Mouse (Mus musculus): ENCODE data around the gene Dscaml1. TPM values are rescaled to one million over a fixed set of nuclear protein-coding genes. Genes with fewer than 3 reads are reported as not detected.

The Dscaml1 gene
- polyA plus RNA-seq, 1 experiment: not detected

DNA sequence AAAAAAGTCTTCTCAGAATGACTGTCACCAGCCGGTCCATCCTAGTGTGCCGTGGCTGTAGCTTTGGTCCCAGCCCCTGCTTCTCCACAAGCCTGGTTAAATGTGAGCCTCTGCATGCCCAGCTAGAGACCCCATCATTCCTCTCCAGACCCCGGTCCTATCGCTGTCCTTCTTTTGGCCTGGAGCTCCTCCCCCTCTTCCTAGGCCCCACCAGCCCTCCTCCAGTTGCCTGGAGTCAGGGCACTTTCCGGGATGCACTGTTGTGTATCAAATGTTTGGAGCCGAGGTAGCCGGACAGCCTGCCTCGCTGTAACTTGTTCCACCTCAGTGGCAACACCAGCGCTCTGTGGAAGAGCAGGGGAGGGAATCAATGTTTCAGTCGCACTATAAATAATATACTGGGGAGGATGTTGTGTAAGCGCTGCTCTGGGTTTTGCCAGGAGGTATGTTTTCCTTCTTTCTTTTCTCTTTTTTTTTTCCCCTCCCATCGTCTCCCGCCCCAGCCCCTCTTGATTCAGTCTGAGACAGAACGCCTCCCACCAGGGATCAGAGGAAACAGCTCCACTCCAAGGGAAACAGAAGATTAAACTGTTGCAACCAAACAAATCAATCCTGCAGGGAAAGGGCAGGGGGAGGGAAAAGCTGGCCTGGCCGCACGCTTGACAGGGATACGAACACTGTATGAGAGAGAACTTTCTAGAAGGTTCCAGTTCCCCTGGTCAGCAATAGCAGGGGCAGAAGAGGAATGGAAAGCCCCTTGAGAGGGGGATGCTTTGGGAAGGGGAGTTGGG lies 128.8 kb downstream of the Dscaml1 start:
- TF ChIP-seq POLR2A (IDR thresholded peaks at IDR 0.05; ENCODE audit: borderline replicate concordance, control insufficient read depth, low read depth, low read length): no peak
- no peak for TF ChIP-seq CTCF (IDR thresholded peaks at IDR 0.05; ENCODE audit: control insufficient read depth, insufficient read depth, low read length)
- peaks cover 1% of the 10 kb centered on the region; the same call in 1 of the 2 replicates for H3K4me1 ChIP-seq (ENCODE audit: control insufficient read depth, insufficient read depth, low read length)
- no peak overlapping the region for H3K4me3 ChIP-seq (replicated peaks; ENCODE audit: control insufficient read depth, low read depth, low read length)
- H3K27ac ChIP-seq (ENCODE audit: control insufficient read depth, insufficient read depth, low read depth, low read length, poor library complexity): no peak overlapping the region
- WGBS: 41% methylated on average over 17 of the region's 17 CpGs

DNA sequence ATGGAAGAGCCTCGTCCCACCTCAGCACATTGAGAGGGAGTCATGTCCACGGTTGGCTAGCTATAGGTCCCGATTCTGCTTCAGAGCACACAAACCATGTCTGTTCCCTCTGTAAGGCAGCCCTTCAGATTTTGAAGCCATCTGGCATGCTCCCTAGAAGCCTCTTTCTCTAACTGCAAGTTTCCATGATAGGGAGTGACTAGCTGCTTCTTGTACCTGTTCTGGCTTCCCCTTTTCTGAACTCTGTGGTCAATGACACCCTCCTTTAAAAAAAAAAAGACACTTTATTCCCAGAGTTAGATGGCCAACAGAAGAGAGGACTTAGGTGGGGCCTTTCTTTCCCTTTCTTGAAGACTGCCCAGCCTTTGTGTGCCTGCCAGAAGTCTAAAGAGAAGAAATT lies 130.5 kb downstream of the Dscaml1 start:
- no peak overlapping the region for H3K27ac ChIP-seq (ENCODE audit: control insufficient read depth, insufficient read depth, low read depth, low read length, poor library complexity)
- no peak overlapping the region for H3K4me3 ChIP-seq (replicated peaks; ENCODE audit: control insufficient read depth, low read depth, low read length)
- WGBS: 54% methylated on average over 3 of the region's 3 CpGs
- H3K4me1 ChIP-seq (ENCODE audit: control insufficient read depth, insufficient read depth, low read length): peaks cover 1% of the 10 kb centered on the region; the same call in 1 of the 2 replicates
- no peak for TF ChIP-seq POLR2A (IDR thresholded peaks at IDR 0.05; ENCODE audit: borderline replicate concordance, control insufficient read depth, low read depth, low read length)
- TF ChIP-seq CTCF (IDR thresholded peaks at IDR 0.05; ENCODE audit: control insufficient read depth, insufficient read depth, low read length): no peak

DNA sequence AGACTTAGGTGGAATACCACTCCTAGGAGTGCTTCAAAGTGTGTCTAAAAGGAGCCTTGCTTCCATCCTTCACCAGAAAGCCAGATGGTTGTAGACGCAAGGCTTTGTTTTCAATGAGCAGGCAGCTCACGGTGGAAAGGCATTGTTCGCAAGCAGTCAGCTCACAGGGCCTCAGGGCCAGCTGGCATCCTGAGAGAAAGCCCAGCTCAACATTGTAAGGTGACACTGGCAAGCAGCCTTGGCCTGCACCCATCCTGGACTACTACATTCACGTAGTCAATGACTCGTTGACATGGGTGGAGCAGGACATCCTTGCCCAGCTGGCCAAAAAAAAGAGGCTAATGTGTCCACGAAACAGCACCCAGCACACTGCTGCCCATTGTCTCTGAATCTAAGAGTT lies 134.6 kb downstream of the Dscaml1 start:
- no peaks in the 10 kb centered on the region; the same call in 1 of the 2 replicates for H3K4me1 ChIP-seq (ENCODE audit: control insufficient read depth, insufficient read depth, low read length)

DNA sequence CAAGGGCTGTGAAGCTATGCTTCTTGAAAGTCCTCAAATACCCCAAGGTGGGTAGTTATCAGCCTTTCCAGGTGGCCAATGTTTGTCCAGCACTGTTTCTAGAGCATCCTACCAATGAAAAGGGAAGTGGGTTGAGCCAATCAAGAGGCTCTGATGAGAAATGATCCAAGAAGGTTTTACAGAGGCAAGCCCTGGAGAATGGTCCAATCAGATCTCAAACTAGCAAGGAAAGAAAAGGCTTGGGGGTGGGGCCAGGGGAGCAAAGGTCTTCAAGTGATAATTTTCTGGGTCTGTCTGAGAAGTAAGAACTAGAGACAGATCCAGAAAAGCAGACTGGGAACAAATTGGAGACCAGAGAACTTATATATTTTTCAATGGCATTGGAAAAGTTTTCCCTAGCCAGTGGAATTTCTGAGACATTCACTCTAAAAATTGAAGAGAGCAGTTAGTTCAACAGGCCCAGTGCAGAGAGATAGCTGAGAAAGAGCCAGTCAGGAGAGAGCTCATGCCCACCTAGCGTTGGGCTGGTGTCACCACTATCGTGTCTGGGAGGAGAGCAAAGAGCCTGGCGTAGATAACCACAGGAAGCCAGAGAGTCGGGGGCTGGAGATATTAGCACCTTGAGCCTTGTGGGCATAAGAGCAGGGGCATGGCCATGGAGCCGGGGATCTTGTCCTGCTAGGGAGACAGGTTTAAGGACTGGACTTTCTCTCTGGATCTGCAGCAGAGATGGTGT lies 140.6 kb downstream of the Dscaml1 start:
- Histone ChIP-seq H3K4me3 (replicated peaks; ENCODE audit: control insufficient read depth, low read depth, low read length) (no peak overlapping the region), H3K27ac (ENCODE audit: control insufficient read depth, insufficient read depth, low read depth, low read length, poor library complexity) (no peak overlapping the region), H3K4me1 (ENCODE audit: control insufficient read depth, insufficient read depth, low read length) (no peaks in the 10 kb centered on the region)
- WGBS: 48% methylated on average over 5 of the region's 5 CpGs
- TF ChIP-seq POLR2A (IDR thresholded peaks at IDR 0.05; ENCODE audit: borderline replicate concordance, control insufficient read depth, low read depth, low read length): no peak
- no peak for TF ChIP-seq CTCF (IDR thresholded peaks at IDR 0.05; ENCODE audit: control insufficient read depth, insufficient read depth, low read length)

More for the DNA sequence above, 134.6 kb downstream of the Dscaml1 start:
- no peak for TF ChIP-seq CTCF (IDR thresholded peaks at IDR 0.05; ENCODE audit: control insufficient read depth, insufficient read depth, low read length)
- no peak for TF ChIP-seq POLR2A (IDR thresholded peaks at IDR 0.05; ENCODE audit: borderline replicate concordance, control insufficient read depth, low read depth, low read length)
- H3K4me3 ChIP-seq (replicated peaks; ENCODE audit: control insufficient read depth, low read depth, low read length): no peak overlapping the region
- no peak overlapping the region for H3K27ac ChIP-seq (ENCODE audit: control insufficient read depth, insufficient read depth, low read depth, low read length, poor library complexity)
- WGBS: 83% methylated on average over 6 of the region's 6 CpGs

DNA sequence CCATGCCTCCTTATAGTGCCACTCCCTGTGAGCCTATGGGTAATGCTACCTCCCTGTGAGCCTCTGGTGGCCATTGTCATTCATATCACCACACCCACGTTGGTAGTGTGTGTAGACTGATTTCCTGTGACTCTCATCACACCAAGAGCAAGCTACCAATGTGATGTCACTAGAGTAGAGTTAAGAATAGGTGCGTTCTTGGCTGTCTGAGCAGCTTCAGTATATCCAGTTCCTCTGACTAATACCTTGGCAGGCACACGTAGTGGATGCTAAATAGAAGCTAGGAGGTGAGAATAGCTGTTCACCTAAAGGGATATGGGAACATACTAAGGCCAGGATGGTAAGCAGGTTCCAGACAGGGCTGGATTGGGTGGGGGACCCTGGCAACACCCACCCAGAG lies 143.3 kb downstream of the Dscaml1 start:
- Histone ChIP-seq H3K27ac (ENCODE audit: control insufficient read depth, insufficient read depth, low read depth, low read length, poor library complexity) (no peak overlapping the region), H3K4me1 (ENCODE audit: control insufficient read depth, insufficient read depth, low read length) (no peaks in the 10 kb centered on the region), H3K4me3 (replicated peaks; ENCODE audit: control insufficient read depth, low read depth, low read length) (no peak overlapping the region)
- 62% methylated on average over 3 of the region's 3 CpGs for WGBS
- TF ChIP-seq POLR2A (IDR thresholded peaks at IDR 0.05; ENCODE audit: borderline replicate concordance, control insufficient read depth, low read depth, low read length) (no peak), CTCF (IDR thresholded peaks at IDR 0.05; ENCODE audit: control insufficient read depth, insufficient read depth, low read length) (no peak)

DNA sequence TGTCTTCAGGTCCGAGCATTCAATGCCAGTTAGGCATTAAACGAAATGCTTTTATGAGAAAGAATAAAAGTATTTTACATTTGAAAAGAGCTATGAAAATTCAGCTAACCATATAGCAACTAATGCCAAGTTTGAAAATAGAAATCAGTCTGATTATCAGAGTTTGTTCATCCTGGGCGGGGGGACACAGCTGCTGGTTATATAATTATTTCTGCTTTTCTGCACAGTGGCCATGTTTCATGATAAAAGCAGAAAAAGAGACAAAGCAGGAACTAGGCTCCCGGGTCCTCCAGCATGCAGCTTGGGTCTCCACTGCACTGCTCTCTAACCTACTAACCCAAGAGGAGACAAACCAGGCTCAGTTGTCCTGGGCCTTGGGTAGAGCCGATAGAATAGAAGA lies 143.9 kb downstream of the Dscaml1 start:
- WGBS: 55% methylated on average over 5 of the region's 5 CpGs
- H3K4me1 ChIP-seq (ENCODE audit: control insufficient read depth, insufficient read depth, low read length): no peaks in the 10 kb centered on the region
- no peak overlapping the region for H3K27ac ChIP-seq (ENCODE audit: control insufficient read depth, insufficient read depth, low read depth, low read length, poor library complexity)
- H3K4me3 ChIP-seq (replicated peaks; ENCODE audit: control insufficient read depth, low read depth, low read length): no peak overlapping the region
- TF ChIP-seq CTCF (IDR thresholded peaks at IDR 0.05; ENCODE audit: control insufficient read depth, insufficient read depth, low read length): no peak
- TF ChIP-seq POLR2A (IDR thresholded peaks at IDR 0.05; ENCODE audit: borderline replicate concordance, control insufficient read depth, low read depth, low read length): no peak

DNA sequence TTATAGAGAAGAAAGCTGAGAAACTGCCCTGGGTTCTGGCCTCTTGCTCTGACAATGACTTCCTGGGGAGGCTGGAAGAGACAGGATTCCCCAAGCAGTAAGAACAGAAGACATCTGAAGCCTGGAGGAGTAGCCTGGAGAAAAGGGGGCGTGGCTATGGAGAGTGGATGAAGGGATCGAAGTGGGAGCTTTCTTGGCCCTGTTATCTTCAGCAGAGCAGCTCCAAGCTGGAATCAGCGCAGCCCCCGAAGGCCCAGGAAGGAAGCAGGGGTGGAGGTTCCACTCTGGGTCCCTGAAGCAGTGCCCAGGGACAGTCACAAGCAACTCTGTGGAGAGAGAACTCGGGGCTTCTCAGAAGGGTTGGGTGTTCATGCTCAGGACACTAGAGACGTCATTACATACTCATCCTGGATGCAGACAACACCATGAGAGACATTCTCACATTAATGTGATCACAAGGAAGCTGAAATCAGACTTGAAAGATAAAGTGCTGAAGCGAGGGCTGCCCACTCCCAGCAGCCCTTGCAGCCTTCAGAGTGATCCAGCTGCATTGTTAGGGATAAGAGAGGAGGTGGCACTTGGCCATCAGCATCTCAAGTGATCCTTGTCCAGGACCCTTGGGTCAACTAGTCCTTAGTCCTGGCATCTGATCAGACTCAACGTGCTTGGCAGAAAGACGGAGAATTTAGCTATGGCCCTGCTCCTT lies 146.5 kb downstream of the Dscaml1 start:
- no peak for TF ChIP-seq POLR2A (IDR thresholded peaks at IDR 0.05; ENCODE audit: borderline replicate concordance, control insufficient read depth, low read depth, low read length)
- no peak for TF ChIP-seq CTCF (IDR thresholded peaks at IDR 0.05; ENCODE audit: control insufficient read depth, insufficient read depth, low read length)
- no peak overlapping the region for H3K27ac ChIP-seq (ENCODE audit: control insufficient read depth, insufficient read depth, low read depth, low read length, poor library complexity)
- no peak overlapping the region for H3K4me3 ChIP-seq (replicated peaks; ENCODE audit: control insufficient read depth, low read depth, low read length)
- H3K4me1 ChIP-seq (ENCODE audit: control insufficient read depth, insufficient read depth, low read length): no peaks in the 10 kb centered on the region
- WGBS: 51% methylated on average over 9 of the region's 9 CpGs

DNA sequence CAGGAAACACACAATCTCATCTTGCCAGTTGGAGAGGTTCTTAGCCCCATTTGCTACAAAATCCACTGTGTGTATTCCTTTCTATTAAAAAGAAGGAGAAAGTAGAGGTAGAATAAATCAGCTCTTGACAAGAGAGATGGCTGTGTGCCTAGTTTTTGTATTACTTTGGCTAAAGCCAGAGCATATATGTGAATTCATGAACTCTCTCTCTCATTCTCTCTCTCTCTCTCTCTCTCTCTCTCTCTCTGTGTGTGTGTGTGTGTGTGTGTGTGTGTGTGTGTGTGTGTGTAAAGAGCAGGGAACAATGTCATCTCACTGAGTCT lies 147.0 kb downstream of the Dscaml1 start:
- no peak overlapping the region for H3K4me3 ChIP-seq (replicated peaks; ENCODE audit: control insufficient read depth, low read depth, low read length)
- no peaks in the 10 kb centered on the region for H3K4me1 ChIP-seq (ENCODE audit: control insufficient read depth, insufficient read depth, low read length)
- H3K27ac ChIP-seq (ENCODE audit: control insufficient read depth, insufficient read depth, low read depth, low read length, poor library complexity): no peak overlapping the region
- no peak for TF ChIP-seq POLR2A (IDR thresholded peaks at IDR 0.05; ENCODE audit: borderline replicate concordance, control insufficient read depth, low read depth, low read length)
- TF ChIP-seq CTCF (IDR thresholded peaks at IDR 0.05; ENCODE audit: control insufficient read depth, insufficient read depth, low read length): no peak
